Mouse (Mus musculus): Measurements from ENCODE around the gene Gdpd3. TPM values are rescaled to one million over a fixed set of nuclear protein-coding genes. Genes with fewer than 3 reads are reported as not detected.

The Gdpd3 gene
- polyA plus RNA-seq (2017; shearing (Covaris generic)), result 2.5 TPM

DNA sequence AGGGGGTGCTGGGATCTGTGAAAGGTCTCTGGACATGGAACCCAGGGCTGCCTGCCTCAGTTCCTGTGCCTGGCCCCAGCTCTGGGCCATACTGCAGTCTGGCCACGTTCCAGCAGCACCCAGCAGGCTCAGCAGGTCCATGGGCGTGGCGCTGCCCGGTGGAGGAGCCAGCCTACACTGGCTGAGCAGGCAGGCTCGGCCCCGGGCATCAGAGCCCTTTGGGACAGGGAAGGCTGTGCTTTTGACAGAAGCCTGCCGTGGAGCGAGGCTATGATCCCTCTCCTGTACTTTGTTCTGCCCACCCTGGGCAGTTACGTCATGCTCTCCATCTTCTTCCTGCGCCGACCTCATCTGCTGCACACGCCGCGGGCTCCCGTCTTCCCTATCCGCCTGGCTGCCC, at the start of gene Gdpd3:
TSS of gene Gdpd3 (plus strand) at position 134 of the 400 bp plus-strand sequence.

GRCm38 (mm10) chr7:126759050-126759671, 7.0 kb upstream of the Gdpd3 start, which contains the start of gene Mapk3:
Mapk3 (plus strand) TSS chr7:126759601.

GRCm38 (mm10) chr7:126776598-126777057, 10.5 kb downstream of the Gdpd3 start, which contains the start of gene Ypel3:
Ypel3 (plus strand) TSS chr7:126776955.

GRCm38 (mm10) chr7:126780971-126781635, 15.0 kb downstream of the Gdpd3 start, which contains the start of gene Tbx6:
Tbx6 (plus strand) TSS chr7:126781483.

DNA sequence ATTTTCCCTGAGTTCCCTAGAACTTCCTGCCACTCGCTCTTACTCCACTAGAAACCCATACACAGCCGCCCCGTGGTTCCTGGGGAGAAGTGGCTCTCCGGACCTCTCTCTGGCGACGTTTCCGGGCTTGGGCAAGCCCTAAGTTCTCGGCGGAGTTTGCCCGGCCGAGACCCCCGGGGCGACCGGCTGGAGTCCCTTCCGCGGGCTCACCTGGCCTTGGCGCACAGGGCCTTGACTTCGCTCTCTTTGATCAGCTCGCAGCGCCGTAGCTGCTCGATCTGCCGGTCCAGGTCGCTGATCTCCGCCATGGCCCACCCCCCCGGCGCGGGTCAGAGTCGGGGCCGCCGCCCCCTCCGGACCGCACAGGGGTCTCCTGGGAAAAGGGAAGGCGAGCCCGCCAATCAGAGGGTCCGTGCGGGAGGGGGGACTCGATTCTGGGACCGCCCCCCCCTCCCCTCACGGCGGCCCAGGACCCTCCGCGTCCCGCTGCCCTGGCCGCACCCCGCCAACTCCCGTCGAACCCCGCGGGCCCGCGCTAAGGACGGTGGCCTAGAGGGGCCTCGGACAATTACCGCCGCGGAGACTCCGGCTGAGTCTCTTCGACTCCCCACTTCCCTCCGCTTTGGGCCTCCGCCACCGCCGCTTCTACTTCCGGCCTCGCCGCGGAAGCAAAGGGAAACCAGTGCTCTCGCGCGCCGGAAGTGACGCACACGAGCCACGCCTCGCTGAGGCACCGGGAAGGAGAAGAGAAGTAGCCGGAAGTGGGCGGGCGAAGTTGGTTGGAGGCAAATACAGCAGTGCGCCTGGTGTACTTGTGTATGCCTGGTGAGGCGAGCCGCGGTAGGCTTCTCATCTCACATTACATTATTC, 26.0 kb downstream of the Gdpd3 start, which contains the start of gene Ppp4c:
TSS of gene Ppp4c (minus strand) at position 646 of the 870 bp plus-strand sequence.

DNA sequence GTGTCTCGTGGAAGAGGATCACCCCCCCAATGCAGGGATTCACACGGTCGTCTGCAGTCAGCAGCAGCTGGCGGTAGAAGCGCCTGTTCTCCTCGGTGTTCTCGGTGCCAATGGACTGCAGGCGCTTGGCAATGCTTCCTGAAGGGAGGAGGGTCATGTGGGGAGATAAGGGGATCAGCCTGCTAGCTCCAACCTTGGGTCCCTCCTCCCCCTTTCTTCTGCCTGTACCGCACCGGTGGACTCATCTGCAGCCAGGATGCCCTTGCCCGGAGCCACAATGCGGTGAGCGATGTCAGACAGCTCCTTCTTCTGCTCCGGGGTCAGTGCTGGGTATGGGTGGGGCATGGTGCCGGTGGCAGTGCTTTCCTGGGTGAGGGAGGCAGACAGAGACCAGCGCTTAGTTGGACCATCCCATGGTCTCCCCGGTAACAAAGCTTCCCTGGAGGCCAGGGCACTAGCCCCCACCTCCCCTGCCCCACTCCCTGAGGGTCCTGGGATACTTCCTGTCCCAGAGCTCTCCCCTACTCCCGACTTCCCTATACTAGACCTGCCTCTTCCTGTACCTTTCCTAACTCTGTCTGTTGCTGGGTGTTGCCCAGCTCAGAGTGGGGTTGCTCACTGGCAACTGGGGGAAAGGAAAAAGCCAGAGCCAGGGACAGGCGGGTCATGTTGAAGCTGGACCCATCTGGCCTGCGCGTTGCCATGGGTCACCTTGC, 31.4 kb downstream of the Gdpd3 start, which contains the start of gene Fam57b:
TSS of gene Fam57b (plus strand) at position 258 of the 716 bp plus-strand sequence.

Other genes with a start within 250 kb of the Gdpd3 start
- gene Eif3c, start 199.9 kb upstream of the Gdpd3 start, polyA plus RNA-seq (2017; shearing (Covaris generic)), result 159 TPM
- gene Apobr, start 181.4 kb upstream of the Gdpd3 start, polyA plus RNA-seq (2017; shearing (Covaris generic)), result 7.1 TPM
- gene Cln3, start 180.5 kb upstream of the Gdpd3 start, polyA plus RNA-seq (2017; shearing (Covaris generic)), result 105 TPM
- not detected for gene Il27, start 171.4 kb upstream of the Gdpd3 start, polyA plus RNA-seq (2017; shearing (Covaris generic))
- gene Nupr1, start 135.5 kb upstream of the Gdpd3 start, polyA plus RNA-seq (2017; shearing (Covaris generic)), result 1.8 TPM
- 79.6 TPM for gene Sgf29, start 117.0 kb upstream of the Gdpd3 start, polyA plus RNA-seq (2017; shearing (Covaris generic))
- 0.29 TPM for gene Sult1a1, start 89.9 kb upstream of the Gdpd3 start, polyA plus RNA-seq (2017; shearing (Covaris generic))
- gene Bola2, start 70.9 kb upstream of the Gdpd3 start, polyA plus RNA-seq (2017; shearing (Covaris generic)), result 102 TPM
- 2.0 TPM for gene Slx1b, start 70.5 kb upstream of the Gdpd3 start, polyA plus RNA-seq (2017; shearing (Covaris generic))
- gene Coro1a, start 58.5 kb upstream of the Gdpd3 start, polyA plus RNA-seq (2017; shearing (Covaris generic)), result 1,760 TPM
- 18.7 TPM for gene Mapk3, start 6.7 kb upstream of the Gdpd3 start, polyA plus RNA-seq (2017; shearing (Covaris generic))
- 341 TPM for gene Ypel3, start 10.6 kb downstream of the Gdpd3 start, polyA plus RNA-seq (2017; shearing (Covaris generic))
- 2.8 TPM for gene Tbx6, start 15.1 kb downstream of the Gdpd3 start, polyA plus RNA-seq (2017; shearing (Covaris generic))
- 405 TPM for gene Ppp4c, start 26.2 kb downstream of the Gdpd3 start, polyA plus RNA-seq (2017; shearing (Covaris generic))
- gene Fam57b, start 31.3 kb downstream of the Gdpd3 start, polyA plus RNA-seq (2017; shearing (Covaris generic)), result not detected
- gene 4930451I11Rik, start 65.3 kb downstream of the Gdpd3 start, polyA plus RNA-seq (2017; shearing (Covaris generic)), result not detected
- gene Doc2a, start 81.1 kb downstream of the Gdpd3 start, polyA plus RNA-seq (2017; shearing (Covaris generic)), result 0.45 TPM
- 13.9 TPM for gene Hirip3, start 95.6 kb downstream of the Gdpd3 start, polyA plus RNA-seq (2017; shearing (Covaris generic))
- gene Ino80e, start 96.0 kb downstream of the Gdpd3 start, polyA plus RNA-seq (2017; shearing (Covaris generic)), result 55.1 TPM
- 39.3 TPM for gene Taok2, start 118.4 kb downstream of the Gdpd3 start, polyA plus RNA-seq (2017; shearing (Covaris generic))
- gene Tmem219, start 156.6 kb downstream of the Gdpd3 start, polyA plus RNA-seq (2017; shearing (Covaris generic)), result 41.2 TPM
- 37.4 TPM for gene Kctd13, start 162.5 kb downstream of the Gdpd3 start, polyA plus RNA-seq (2017; shearing (Covaris generic))
- 0.30 TPM for gene Asphd1, start 183.2 kb downstream of the Gdpd3 start, polyA plus RNA-seq (2017; shearing (Covaris generic))
- gene Sez6l2, start 184.2 kb downstream of the Gdpd3 start, polyA plus RNA-seq (2017; shearing (Covaris generic)), result 0.27 TPM
- 127 TPM for gene Cdipt, start 209.6 kb downstream of the Gdpd3 start, polyA plus RNA-seq (2017; shearing (Covaris generic))
- gene Cdiptos, start 209.8 kb downstream of the Gdpd3 start, polyA plus RNA-seq (2017; shearing (Covaris generic)), result 0.57 TPM
- gene Mvp, start 248.3 kb downstream of the Gdpd3 start, polyA plus RNA-seq (2017; shearing (Covaris generic)), result 75.7 TPM